Mouse (Mus musculus) midbrain, embryonic 15.5 days (tissue): ENCODE data around the gene Gm20449. TPM values are rescaled to one million over a fixed set of nuclear protein-coding genes. Genes with fewer than 3 reads are reported as not detected.
"Not testable (repeated sequence)": the region's sequence is repeated elsewhere in the genome, so short reads cannot be mapped to it uniquely, and the experiment has no call there.

Experiments
- ATAC-seq: fragments of 200-750 bp; cut with Nextera tagmentation; replicated peaks from 2 replicates; pipeline ENCODE4 v1.8.0; 2017; ENCODE audit warnings: moderate TSS enrichment
- H3K27ac ChIP-seq: fragments of 300-500 bp; sonication (generic); 2 replicates; pipeline ENCODE4 v1.5.1; 2015; ENCODE audit warnings: mild to moderate bottlenecking, inconsistent platforms
- H3K27me3 ChIP-seq: fragments of 300-500 bp; sonication (generic); replicated peaks from 2 replicates; pipeline ENCODE4 v1.6.1; 2015; ENCODE audit warnings: inconsistent platforms
- H3K36me3 ChIP-seq: fragments of 300-500 bp; sonication (generic); replicated peaks from 2 replicates; pipeline ENCODE4 v1.6.1; 2015; ENCODE audit warnings: inconsistent platforms
- H3K4me1 ChIP-seq: fragments of 300-500 bp; sonication (generic); 2 replicates; pipeline ENCODE4 v1.6.1; 2015; ENCODE audit warnings: inconsistent platforms
- H3K4me2 ChIP-seq: fragments of 300-500 bp; sonication (generic); 2 replicates; pipeline ENCODE4 v1.6.1; 2015; ENCODE audit warnings: inconsistent platforms, mild to moderate bottlenecking, moderate library complexity
- H3K4me3 ChIP-seq: fragments of 300-500 bp; sonication (generic); 2 replicates; pipeline ENCODE4 v1.5.1; 2015; ENCODE audit warnings: mild to moderate bottlenecking, inconsistent platforms
- H3K9ac ChIP-seq: fragments of 300-500 bp; sonication (generic); 2 replicates; pipeline ENCODE4 v1.6.1; 2015; ENCODE audit warnings: mild to moderate bottlenecking, inconsistent platforms
- H3K9me3 ChIP-seq: fragments of 300-500 bp; sonication (generic); 2 replicates; pipeline ENCODE4 v1.6.1; 2016; ENCODE audit warnings: inconsistent platforms
- WGBS: fragments of 180-500 bp; shearing (Covaris S2); methylation state at CpG from one replicate; pipeline ENCODE4 v1.1.7; 2015; ENCODE audit warnings: mixed read lengths; 5-methylcytosine and 5-hydroxymethylcytosine counted together
- polyA plus RNA-seq: library from polyadenylated mRNA; unstranded; fragments of >200 nt; fragmentation: Nextera tagmentation; extraction: Ambion mirVana; gene quantifications from 2 replicates; pipeline ENCODE4 v1.2.1, GENCODE M21; 2015

The Gm20449 gene
- 0.06 and 0.09 TPM in 2 replicates for polyA plus RNA-seq

DNA sequence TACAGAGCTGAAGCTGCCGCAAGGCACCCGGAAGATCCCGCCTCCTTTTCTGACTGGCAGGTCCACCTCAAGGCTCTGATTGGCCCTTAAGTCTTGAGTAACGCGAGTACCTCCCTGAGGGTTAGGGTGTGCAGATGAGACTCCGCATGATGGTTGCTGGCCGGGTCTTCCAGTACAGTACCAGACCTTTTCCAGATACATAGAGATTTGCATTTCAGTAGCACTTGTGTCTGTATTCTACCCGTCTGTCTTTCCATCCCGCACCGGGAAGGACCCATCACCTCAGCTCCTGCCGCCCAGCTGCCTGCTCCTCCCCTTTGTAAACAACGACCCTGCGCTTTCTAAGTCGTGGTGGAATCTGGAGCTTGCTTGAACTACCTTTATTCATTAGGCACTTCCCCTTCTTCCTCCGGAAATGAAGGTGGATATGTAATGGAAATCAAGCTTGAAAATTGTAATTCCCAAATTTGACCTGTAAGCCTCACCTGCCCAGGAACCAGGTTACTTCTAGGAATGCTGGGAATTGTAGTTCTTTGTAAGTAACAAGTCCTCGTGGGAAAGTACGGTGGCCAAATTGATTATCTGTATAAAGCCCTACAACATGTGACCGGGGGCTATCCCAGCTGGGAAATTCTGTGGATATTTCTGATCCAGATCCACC is at the start of gene Gm20449, which contains the start of gene AW146154:
Gene Gm20449 (minus strand): TSS at position 29 of the 661 bp plus-strand sequence.
Gene AW146154 (minus strand): TSS at position 502 of the 661 bp plus-strand sequence.
- peak; percentile 99 for ATAC-seq
- H3K27me3 ChIP-seq = no peaks in the 10 kb centered on the region
- 0% methylated on average over 18 of the region's 18 CpGs for WGBS
- H3K36me3 ChIP-seq = 0 out of 2 replicates have a peak, but pooled peaks cover 3% of the 10 kb centered on the region
- no peaks in the 10 kb centered on the region; the same call in 1 of the 2 replicates for H3K4me1 ChIP-seq
- H3K4me3 ChIP-seq = peak within 1 kb of the TSS; percentile 71
- H3K4me2 ChIP-seq = peak within 1 kb of the TSS; percentile 75
- H3K9me3 ChIP-seq = 0 out of 2 replicates have a peak, but pooled peaks cover 2% of the 10 kb centered on the region
- peak within 1 kb of the TSS; percentile 76 for H3K27ac ChIP-seq
- peak within 1 kb of the TSS; percentile 49 for H3K9ac ChIP-seq

DNA sequence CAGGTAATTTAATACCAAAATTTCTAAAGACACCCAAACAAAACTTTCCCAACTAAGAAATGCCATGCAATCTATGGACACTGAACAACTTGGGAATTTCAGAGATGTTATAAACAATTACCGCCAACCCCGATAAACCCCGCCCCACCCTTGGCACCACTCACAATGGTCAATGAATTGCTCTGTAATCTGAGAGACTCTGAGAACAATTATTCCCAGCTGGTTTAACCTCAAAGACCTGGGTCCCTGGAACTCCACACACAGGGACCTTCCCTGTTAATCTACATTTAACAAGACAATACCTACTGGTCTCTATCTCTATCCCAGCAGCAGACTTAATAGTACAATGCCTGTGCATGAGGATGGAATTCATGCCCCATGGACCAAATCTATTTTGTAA is 13.5 kb upstream of the Gm20449 start:
- WGBS = 82% methylated on average over 3 of the region's 3 CpGs
- no peaks in the 10 kb centered on the region for H3K27me3 ChIP-seq
- H3K27ac ChIP-seq = no peak overlapping the region
- H3K4me2 ChIP-seq = no peak overlapping the region
- H3K9ac ChIP-seq = no peak overlapping the region
- no peak overlapping the region for H3K4me3 ChIP-seq
- H3K36me3 ChIP-seq = no peaks in the 10 kb centered on the region
- H3K4me1 ChIP-seq = no peaks in the 10 kb centered on the region
- ATAC-seq = no peak
- H3K9me3 ChIP-seq = no peaks in the 10 kb centered on the region; the same call in 1 of the 2 replicates

DNA sequence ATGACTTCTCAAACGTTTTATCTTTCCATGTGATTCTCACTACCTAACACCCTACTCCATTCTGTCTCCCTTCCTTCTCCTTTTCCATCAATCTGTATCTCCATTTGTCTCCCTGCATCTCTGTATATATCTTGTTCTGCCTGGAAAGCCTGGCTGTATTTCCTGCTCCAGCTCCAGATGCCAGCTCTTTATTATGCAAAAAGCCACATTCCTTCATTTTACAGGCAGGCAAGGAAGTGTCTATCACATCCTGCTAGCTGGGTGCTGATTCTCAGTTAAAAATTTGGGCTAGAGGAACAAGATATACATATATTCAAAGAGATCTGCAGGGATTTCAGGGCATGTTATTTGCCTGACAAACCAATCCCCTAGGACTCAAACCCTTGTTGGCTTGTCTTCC is 13.0 kb upstream of the Gm20449 start:
- no peaks in the 10 kb centered on the region for H3K4me1 ChIP-seq
- H3K9ac ChIP-seq = no peak overlapping the region
- H3K4me2 ChIP-seq = no peak overlapping the region
- no peaks in the 10 kb centered on the region for H3K9me3 ChIP-seq
- H3K36me3 ChIP-seq = no peaks in the 10 kb centered on the region
- no peaks in the 10 kb centered on the region for H3K27me3 ChIP-seq
- no peak overlapping the region for H3K4me3 ChIP-seq
- H3K27ac ChIP-seq = no peak overlapping the region
- WGBS = 13% methylated on average over 1 of the region's 1 CpGs
- no peak for ATAC-seq

DNA sequence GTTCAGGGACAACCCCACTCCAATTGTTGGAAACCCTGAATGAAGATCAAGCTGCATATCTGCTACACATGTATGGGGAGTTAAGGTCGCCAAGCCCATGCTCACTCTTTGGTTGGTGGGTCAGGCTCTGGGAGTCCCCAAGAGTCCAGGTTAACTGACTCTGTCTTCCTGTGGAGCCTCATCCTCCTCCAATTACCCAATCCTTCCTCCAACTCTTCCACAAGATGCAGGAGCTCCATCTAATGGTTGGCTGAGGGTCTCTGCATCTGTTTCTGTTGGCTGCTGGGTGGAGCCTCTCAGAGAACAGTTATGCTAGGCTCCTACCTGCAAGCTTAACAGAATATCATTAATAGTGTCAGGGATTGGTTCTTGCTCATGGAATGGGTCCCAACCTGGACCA is 3.2 kb upstream of the Gm20449 start:
- 48% methylated on average over 1 of the region's 1 CpGs for WGBS
- no peaks in the 10 kb centered on the region; the same call in 1 of the 2 replicates for H3K4me1 ChIP-seq
- no peak overlapping the region for H3K4me3 ChIP-seq
- H3K27me3 ChIP-seq = no peaks in the 10 kb centered on the region
- H3K4me2 ChIP-seq = no peak overlapping the region
- H3K9ac ChIP-seq = no peak overlapping the region
- no peaks in the 10 kb centered on the region for H3K36me3 ChIP-seq
- H3K27ac ChIP-seq = no peak overlapping the region
- H3K9me3 ChIP-seq = no peaks in the 10 kb centered on the region
- no peak for ATAC-seq

DNA sequence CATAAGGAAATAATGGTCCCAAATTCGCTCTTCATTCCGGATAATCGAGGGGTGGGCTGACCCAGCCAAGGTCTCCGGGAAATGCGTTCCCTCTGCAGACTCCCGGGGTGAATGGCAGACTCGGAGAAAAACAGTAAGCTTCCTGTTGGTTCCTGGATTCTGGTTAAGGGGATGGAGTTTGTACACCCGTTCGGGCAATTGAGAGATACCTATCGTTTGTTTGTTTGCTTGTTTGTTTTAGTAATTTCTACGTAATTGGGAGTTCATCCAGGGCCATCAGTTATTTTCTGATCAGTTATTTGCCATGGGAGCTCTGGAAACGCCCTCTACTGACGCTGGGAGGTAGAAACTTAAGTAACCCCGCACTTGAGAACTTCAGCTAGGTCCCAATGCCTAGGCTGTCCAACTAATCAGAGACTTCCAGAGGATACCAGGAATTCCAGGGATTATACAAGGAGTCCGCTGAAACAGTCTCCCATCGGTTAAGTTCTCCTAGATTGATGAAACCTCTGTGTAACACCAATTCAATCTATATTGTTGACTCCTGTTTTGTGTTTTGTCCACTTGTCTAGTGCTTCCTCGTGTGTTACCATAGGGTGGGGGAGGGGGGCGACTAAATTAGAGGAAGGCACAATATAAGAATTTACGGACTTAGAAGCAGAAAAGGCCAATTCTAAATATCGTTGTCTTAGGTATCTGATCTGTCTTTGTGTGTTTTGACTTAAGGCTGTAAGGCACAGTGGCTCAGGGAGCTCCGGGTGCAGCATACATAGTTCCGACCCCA is 1.1 kb upstream of the Gm20449 start:
- 21% methylated on average over 22 of the region's 22 CpGs for WGBS
- Histone ChIP-seq H3K4me3 (peak overlapping the region; percentile 71), H3K9ac (peak overlapping the region; percentile 49), H3K9me3 (no peaks in the 10 kb centered on the region), H3K27ac (no peak overlapping the region), H3K36me3 (no peaks in the 10 kb centered on the region), H3K27me3 (no peaks in the 10 kb centered on the region), H3K4me2 (peak overlapping the region; percentile 75), H3K4me1 (no peaks in the 10 kb centered on the region; the same call in 1 of the 2 replicates)
- ATAC-seq = peak; percentile 22

DNA sequence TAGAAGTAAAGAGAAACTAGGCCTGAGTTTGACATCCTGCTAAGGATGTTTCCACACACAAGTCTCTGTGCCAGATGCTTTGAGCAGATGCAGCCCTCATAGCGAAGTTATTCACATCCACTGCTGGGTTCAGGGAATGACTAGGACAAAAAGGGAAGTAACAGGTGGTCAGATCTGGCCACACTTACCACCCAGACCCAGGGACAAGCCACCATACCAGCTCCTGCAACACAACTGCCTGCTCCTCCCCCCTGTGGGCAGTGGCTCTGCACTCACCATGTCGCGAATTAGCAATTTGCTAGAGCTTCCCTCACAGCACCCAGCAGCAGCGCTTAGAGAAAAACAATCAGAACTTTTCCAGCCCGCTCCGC is 214 bp downstream of the Gm20449 start:
- Histone ChIP-seq H3K4me2 (peak overlapping the region; percentile 75), H3K9ac (peak overlapping the region; percentile 38), H3K27ac (peak overlapping the region; percentile 76), H3K4me3 (peak overlapping the region; percentile 71)
- H3K36me3 ChIP-seq, ATAC-seq, H3K4me1 ChIP-seq, H3K9me3 ChIP-seq, H3K27me3 ChIP-seq: not testable (repeated sequence)
- WGBS = 0% methylated on average over 6 of the region's 6 CpGs

DNA sequence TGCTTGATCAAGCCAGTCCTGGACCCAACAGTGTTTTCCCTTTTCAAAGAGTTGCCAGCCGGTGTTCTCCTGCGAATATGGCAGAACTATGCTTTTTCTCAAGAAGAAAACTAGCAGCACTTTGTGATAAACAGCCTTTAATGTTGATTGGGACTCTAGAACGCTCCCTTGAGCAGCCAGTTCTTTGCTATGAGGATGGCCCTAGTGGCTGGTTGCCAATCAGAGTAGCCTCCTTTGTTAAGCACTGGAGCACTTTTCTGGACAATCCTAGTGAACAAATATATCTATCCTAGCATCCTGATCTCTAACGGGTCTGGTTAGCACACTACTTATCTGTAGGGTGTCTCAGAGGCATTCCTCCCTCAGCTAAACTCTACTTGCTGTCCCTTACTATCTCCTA is 753 bp downstream of the Gm20449 start:
- not testable (repeated sequence) for H3K9me3 ChIP-seq, H3K27me3 ChIP-seq, H3K27ac ChIP-seq, H3K36me3 ChIP-seq, ATAC-seq, H3K4me1 ChIP-seq
- 70% methylated on average over 3 of the region's 4 CpGs for WGBS
- peak overlapping the region; percentile 75 for H3K4me2 ChIP-seq
- H3K9ac ChIP-seq = 0 out of 2 replicates have a peak overlapping the region, but pooled peaks have one; percentile 38
- H3K4me3 ChIP-seq = peak overlapping the region; percentile 71

DNA sequence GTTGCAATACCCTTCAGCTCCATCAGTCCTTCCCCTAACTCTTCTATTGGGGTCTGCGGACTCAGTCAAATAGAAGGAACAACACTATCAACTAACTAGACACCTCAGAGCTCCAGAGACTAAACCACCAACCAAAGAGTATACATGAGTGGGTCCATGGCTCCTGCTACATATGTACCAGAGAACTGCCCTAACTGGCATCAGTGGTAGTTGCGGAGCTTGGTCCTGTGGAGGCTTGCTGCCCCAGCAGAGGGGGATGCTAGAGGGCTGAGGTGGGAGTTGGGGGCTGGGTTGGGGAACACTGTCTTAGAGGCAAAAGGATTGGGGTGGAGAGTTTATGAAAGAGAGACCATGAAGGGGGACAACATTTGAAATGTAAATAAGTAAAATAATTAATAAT is 1.3 kb downstream of the Gm20449 start:
- Histone ChIP-seq H3K27ac (no peak overlapping the region), H3K9me3 (0 out of 2 replicates have a peak, but pooled peaks cover 8% of the 10 kb centered on the region), H3K4me1 (no peaks in the 10 kb centered on the region; the same call in 1 of the 2 replicates), H3K9ac (no peak overlapping the region), H3K4me3 (no peak overlapping the region), H3K27me3 (no peaks in the 10 kb centered on the region), H3K36me3 (0 out of 2 replicates have a peak, but pooled peaks cover 3% of the 10 kb centered on the region), H3K4me2 (no peak overlapping the region)
- 97% methylated on average over 2 of the region's 2 CpGs for whole genome bisulfite sequencing
- no peak for ATAC-seq

DNA sequence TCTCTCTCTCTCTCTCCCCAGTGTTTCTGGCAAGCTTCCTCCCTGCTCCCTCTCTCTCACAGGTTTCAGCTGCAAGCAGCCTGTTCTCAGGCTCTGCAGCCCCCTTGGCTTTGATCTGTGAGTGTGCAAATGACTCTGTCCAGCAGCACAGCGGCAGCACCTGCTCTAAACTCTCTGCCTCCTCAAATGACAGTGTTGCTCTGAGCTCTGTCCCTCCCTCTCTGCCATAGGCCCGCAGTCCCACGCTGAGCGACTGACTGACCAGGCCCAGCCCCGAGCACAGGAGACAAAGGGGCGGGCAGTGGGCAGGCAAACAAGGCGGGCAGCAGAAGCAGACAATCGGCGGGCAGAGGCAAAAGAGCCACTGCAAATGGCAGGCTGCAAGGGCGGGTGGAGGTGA is 47.4 kb downstream of the Gm20449 start:
- Histone ChIP-seq H3K9ac (no peak overlapping the region), H3K4me3 (no peak overlapping the region), H3K4me1 (no peaks in the 10 kb centered on the region), H3K9me3 (0 out of 2 replicates have a peak, but pooled peaks cover 5% of the 10 kb centered on the region), H3K36me3 (no peaks in the 10 kb centered on the region), H3K4me2 (peak overlapping the region; percentile 28), H3K27ac (no peak overlapping the region), H3K27me3 (no peaks in the 10 kb centered on the region)
- WGBS = 10% methylated on average over 10 of the region's 10 CpGs
- peak; percentile 71; the same call in 1 of the 2 replicates for ATAC-seq

DNA sequence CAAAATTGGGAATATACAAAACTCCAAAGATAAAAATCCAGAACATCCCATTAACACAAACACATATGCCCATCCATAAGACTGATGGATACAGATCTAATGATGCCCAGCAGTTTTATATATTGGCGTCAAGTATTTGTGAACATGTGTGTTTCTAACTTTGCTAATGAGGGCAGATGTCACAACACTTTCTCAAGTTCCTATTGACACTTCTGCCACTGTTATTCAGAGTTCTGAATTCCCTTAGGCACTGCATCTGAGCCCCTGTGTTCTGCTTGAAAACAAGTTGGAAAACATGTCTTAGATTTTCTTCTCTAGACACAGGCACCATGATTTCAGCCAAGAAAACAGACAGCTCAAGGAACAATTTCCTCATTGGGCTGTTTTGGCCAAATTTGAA is 50.6 kb downstream of the Gm20449 start, which contains the start of gene Vmn2r57:
Gene Vmn2r57 (minus strand): TSS at position 101 of the 400 bp plus-strand sequence.
- H3K9ac ChIP-seq, H3K27ac ChIP-seq, H3K4me3 ChIP-seq, H3K4me1 ChIP-seq, H3K36me3 ChIP-seq, H3K4me2 ChIP-seq, ATAC-seq, H3K9me3 ChIP-seq, H3K27me3 ChIP-seq: not testable (repeated sequence)
- WGBS = 83% methylated on average over 1 of the region's 1 CpGs

DNA sequence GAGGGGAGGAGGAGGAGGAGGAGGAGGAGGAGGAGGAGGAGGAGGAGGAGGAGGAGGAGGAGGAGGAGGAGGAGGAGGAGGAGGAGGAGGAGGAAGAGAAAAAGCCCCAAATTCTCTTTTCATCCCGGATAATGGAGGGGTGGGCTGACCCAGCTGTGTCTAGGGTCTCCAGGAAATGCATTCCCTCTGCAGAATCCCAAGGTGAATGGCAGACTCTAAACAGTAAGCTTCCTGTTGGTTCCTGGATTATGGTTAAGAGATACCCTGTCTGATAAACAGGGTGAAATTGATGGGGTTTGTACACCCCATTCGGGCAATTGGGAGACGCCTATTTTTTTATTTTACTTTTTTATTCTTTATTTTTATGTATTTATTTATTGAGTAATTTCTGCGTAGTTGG is 105.1 kb downstream of the Gm20449 start:
- Histone ChIP-seq H3K9me3 (peaks cover 4% of the 10 kb centered on the region; the same call in 1 of the 2 replicates), H3K4me1 (peaks cover 4% of the 10 kb centered on the region; the same call in 1 of the 2 replicates), H3K4me2 (peak overlapping the region; percentile 34; the same call in 1 of the 2 replicates), H3K36me3 (no peaks in the 10 kb centered on the region), H3K9ac (no peak overlapping the region), H3K4me3 (peak overlapping the region; percentile 10; the same call in 1 of the 2 replicates), H3K27ac (no peak overlapping the region), H3K27me3 (no peaks in the 10 kb centered on the region)
- whole genome bisulfite sequencing = 74% methylated on average over 4 of the region's 4 CpGs
- ATAC-seq = peak; percentile 51; the same call in 1 of the 2 replicates
